Mouse (Mus musculus) layer of hippocampus, adult 9-10 months (tissue): Measurements from ENCODE around the gene Maneal.

Experiments used
- DNase-seq: peaks from one replicate; pipeline ENCODE4 v3.0.0; 2022; ENCODE audit warnings: low spot score

Maneal gene

GRCm38 (mm10) chr4:124861283-124862188 lies at the start of gene Maneal:
Gene Maneal (minus strand): TSS chr4:124862171.
- no peak for DNase-seq

GRCm38 (mm10) chr4:124905971-124906822 lies 44.2 kb upstream of the Maneal start:
- DNase-seq: no peak

DNA sequence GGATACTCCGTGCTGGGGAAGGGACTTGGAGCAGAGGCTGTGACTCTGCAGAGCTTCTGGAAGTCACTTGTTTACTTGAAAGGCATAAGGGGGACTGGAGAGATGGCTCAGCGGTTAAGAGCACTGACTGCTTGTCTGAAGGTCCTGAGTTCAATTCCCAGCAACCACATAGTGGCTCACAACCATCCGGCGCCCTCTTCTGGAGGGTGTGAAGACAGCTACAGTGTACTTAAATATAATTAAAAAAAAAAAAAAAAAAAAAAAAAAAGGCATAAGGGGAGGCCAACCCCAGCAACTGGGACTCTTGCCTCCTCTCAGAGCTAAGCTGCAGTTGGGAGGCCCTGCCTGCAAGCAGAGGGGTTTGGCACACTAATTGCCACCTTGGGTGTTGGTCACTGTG lies 43.4 kb upstream of the Maneal start:
- no peak for DNase-seq

GRCm38 (mm10) chr4:124899906-124900305 lies 37.9 kb upstream of the Maneal start:
- DNase-seq: no peak

GRCm38 (mm10) chr4:124898428-124898827 lies 36.5 kb upstream of the Maneal start:
- no peak for DNase-seq

GRCm38 (mm10) chr4:124894508-124895428 lies 32.8 kb upstream of the Maneal start:
- DNase-seq: no peak

GRCm38 (mm10) chr4:124893769-124894168 lies 31.8 kb upstream of the Maneal start:
- no peak for DNase-seq

DNA sequence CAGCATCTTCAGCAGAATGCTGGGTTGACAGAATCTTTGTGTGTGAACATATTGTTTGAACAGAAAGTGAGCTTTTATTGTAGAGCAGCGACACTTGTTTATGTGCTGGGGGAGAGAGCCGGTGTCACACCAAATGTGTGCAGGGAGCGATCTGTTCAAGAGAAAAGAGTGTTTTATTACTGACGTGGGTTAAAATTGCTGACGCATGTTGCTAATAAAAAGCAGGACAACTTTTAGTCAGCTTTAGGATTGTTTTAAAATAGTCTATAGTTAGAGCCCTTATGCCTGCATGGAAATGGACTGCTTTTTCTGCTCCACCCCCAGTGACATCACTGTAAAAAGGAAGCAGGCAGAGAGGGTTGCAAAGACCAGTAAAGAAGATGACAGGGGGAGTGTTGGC lies 28.9 kb upstream of the Maneal start:
- no peak for DNase-seq

DNA sequence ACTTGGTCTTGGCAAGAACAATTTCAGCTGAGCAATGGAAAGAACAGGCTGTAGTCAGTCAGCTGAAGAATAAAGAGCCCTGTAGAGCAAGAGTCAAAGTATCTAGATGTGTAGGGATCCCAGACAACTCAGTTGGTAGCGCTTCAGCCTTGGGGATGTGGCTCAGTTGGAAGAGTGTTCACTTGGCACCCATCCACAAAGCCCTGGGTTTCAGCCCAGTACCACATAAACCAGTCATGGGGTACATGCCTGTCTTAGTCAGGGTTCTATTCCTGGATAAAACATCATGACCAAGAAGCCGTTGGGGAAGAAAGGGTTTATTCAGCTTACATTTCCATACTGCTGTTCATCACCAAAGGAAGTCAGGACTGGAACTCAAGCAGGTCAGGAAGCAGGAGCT lies 28.0 kb upstream of the Maneal start:
- no peak for DNase-seq

DNA sequence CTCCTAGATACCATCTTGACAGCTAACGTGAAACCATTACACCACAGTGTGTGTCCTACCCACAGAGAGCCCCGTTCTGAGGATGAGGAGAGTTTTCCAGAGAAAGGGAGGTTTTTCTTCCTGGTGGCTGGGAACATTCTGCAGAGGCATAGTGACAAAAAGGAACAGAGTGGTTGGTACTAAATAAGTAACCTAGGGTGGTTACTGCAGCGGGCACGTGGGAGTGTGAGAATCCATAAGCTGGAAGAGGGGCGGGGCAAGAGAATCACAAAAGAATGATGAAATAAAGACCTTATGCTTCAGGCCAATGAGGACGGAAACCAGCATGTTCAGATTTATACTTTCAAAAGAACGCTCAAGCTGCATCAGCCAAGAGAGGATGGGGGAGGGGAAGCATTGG lies 26.7 kb upstream of the Maneal start:
- no peak for DNase-seq

- no peak for DNase-seq
Observed at GRCm38 (mm10) chr4:124882151-124882729, 20.3 kb upstream of the Maneal start.

DNA sequence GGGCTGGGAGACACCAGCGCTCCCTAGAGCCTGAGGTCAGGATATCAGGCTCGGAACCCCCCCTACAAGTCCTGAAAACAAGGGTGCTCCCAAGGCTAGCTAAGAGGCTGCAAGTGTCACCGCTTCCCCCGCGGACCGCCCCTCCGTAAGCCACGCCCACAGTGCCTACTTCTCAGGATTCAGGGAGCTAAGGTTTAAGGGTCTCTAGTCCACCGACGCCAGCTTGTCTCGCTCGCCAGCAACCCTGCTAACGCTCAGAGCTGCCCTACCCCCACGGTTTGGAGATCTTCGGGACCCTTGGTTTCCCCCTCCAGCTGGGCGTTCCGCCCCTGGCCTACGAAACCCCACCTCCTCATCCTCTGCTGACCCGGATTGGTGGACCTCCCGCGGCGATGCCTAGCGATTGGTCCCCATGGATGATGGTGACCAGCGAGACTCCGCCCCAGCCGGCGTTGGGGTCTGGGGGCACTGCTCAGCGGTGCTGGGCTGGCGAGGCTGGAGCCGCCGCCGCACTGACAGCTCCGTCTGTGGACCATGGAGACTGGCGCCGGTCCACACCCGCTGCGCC lies 19.5 kb upstream of the Maneal start:
- DNase-seq: no peak

DNA sequence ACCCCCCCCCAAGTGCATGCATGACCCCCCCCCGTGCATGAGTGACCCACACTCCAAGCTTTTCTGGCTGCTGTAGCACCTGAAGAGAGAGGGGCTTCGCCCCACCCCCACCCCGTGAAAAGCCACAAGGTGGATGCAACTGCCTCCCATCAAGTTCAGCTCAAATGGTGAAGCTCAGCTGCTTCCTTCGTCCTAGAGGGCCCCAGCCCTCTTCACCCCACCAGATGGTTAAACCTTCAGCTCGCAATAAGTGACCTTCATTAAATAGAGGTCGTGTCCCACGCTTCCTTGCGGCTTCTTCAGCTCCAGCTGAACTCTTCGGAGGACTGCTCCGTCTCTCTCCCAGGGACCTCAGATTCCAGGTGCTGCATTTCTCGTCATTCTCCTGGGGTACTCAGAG lies 18.6 kb upstream of the Maneal start, which contains the start of gene Epha10:
TSS of gene Epha10 (plus strand) at position 301 of the 400 bp plus-strand sequence.
- no peak for DNase-seq

GRCm38 (mm10) chr4:124872719-124873118 lies 10.7 kb upstream of the Maneal start:
- no peak for DNase-seq

GRCm38 (mm10) chr4:124860446-124860845 lies 1.5 kb downstream of the Maneal start:
- DNase-seq: no peak

GRCm38 (mm10) chr4:124858370-124858769 lies 3.6 kb downstream of the Maneal start:
- no peak for DNase-seq

GRCm38 (mm10) chr4:124856294-124856693 lies 5.7 kb downstream of the Maneal start:
- DNase-seq: no peak

DNA sequence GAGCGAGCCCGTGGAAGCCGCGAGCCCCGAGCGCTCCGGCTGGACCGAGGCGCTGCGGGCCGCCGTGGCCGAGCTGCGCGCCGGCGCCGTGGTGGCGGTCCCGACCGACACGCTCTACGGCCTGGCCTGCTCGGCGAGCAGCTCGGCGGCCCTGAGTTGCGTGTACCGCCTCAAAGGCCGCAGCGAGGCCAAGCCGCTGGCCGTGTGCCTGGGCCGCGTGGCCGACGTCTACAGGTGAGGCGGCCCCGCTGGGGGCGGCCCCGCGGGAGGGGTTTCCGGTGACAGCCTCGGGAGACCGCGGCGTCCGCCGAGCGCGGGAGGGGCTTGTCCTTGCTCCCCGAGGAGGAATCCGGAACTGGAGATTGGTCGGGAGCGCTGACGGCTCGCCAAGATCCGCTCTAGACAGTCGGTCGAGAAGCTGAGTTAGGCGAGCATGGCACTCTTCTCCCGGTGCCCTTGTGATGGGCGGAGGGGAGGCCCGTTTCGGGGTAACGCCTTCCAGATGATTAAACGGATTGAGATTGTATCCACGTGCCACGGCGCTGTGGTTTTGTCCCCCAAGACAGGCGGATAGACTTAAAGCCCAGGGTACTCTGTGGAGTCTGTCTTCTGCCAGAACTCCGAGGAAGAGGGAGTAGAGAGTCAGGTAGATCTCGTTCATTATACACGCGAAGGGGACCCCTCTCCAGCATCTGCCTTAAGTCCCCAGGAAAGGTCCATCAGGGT lies 10.9 kb downstream of the Maneal start, which contains the start of gene 1110065P20Rik:
TSS of gene 1110065P20Rik (minus strand) at position 264 of the 726 bp plus-strand sequence.
- no peak for DNase-seq

DNA sequence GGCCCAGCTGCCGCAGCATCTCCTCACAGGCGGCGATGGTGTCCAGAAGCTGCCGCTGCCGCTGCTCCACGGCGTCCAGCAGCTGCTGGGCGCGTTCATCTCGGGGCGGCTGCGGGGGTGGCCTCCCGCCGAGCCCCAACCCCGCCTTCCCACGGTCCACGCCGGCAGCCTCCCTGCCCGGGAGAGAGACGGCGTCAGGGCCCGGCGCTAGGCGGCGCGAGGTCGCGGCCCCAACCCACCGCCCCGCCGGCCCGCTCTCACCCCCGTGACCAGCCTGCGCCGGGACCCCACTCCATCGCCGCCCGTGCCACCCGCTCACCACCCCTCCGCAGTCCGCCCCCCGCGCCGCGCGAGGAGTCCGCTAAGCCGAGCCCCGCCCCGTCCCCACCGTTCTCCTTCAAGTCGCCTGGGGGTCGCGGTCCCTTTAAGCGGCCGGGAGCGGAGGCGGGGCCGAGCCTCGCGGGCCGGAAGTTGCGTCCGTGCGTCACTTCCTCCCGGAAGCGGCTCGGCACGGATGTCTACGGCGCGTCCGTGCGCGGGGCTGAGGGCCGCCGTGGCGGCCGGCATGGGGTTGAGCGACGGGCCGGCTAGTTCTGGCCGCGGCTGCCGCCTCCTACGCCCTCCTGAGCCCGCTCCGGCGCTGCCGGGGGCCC lies 11.6 kb downstream of the Maneal start, which contains the start of gene Yrdc:
TSS of gene Yrdc (plus strand) at position 419 of the 653 bp plus-strand sequence.
- DNase-seq: peak; percentile 78
